Mouse (Mus musculus) heart, embryonic 10.5 days (tissue): ENCODE measurements around the gene Aldh6a1. TPM values are rescaled to one million over a fixed set of nuclear protein-coding genes. Genes with fewer than 3 reads are reported as not detected.
A peak's percentile ranks its signal among the peaks of the same experiment; 100 is the strongest.

Source experiments
- DNase-seq: peaks from one replicate; pipeline ENCODE4 v3.0.0-alpha.2; 2017; ENCODE audit warnings: low spot score
- H3K27ac ChIP-seq: fragments of 300-500 bp; sonication (generic); 2 replicates; pipeline ENCODE4 v1.5.1; 2016; ENCODE audit warnings: mild to moderate bottlenecking
- H3K27me3 ChIP-seq: fragments of 300-500 bp; sonication (generic); 2 replicates; pipeline ENCODE4 v1.6.1; 2016; ENCODE audit warnings: mild to moderate bottlenecking; ENCODE audit not compliant: poor library complexity, insufficient read depth, severe bottlenecking
- H3K36me3 ChIP-seq: fragments of 300-500 bp; sonication (generic); 2 replicates; pipeline ENCODE4 v1.6.1; 2016; ENCODE audit warnings: mild to moderate bottlenecking, moderate library complexity
- H3K4me1 ChIP-seq: fragments of 300-500 bp; sonication (generic); 2 replicates; pipeline ENCODE4 v1.6.1; 2016; ENCODE audit warnings: mild to moderate bottlenecking
- H3K4me3 ChIP-seq: fragments of 300-500 bp; sonication (generic); 2 replicates; pipeline ENCODE4 v1.5.1; 2016; ENCODE audit warnings: mild to moderate bottlenecking, moderate library complexity
- H3K9me3 ChIP-seq: fragments of 300-500 bp; sonication (generic); 2 replicates; pipeline ENCODE4 v1.6.1; 2016; ENCODE audit warnings: mild to moderate bottlenecking, moderate library complexity
- WGBS: fragments of 180-500 bp; shearing (Covaris S2); methylation state at CpG from one replicate; pipeline ENCODE4 v1.1.7; 2016; 5-methylcytosine and 5-hydroxymethylcytosine counted together
- polyA plus RNA-seq: library from polyadenylated mRNA; unstranded; fragments of >200 nt; fragmentation: Nextera tagmentation; extraction: Ambion mirVana; gene quantifications from 2 replicates; pipeline ENCODE4 v1.2.1, GENCODE M21; 2016

Aldh6a1 gene
- polyA plus RNA-seq, 1 experiment from 2014 or later: 23.8 TPM

DNA sequence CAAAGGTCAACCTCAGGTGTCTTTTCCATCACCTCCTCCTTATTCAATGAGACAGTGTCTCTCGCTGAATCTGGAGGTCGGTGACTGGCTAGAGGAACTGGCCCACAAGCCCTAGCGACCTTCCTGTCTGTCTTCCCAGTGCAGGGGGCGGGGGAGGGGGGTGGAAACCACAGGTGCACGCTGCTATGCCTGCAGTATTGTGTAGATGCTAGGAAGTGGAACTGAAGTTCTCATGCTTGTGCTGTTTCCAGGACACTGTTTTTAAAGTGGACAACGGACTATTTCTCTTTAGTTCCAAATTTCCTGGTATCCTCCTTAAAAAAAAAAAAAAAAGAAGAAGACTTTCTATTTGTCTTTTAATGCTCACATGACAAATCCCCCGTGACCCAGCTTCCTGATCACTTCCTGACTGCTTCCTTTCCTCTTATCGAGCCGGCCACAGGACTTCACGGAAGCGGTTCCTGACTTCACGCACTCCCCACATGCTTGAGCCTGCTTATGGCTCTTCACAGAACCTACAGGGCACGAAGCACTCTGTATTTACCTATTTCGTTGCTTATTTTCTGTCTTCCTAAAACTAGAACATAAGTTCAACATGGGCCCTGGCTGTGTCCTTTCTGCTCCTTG is 61.9 kb downstream of the Aldh6a1 start:
- Histone ChIP-seq H3K27ac (no peak overlapping the region), H3K36me3 (peaks cover 9% of the 10 kb centered on the region), H3K4me1 (peaks cover 32% of the 10 kb centered on the region), H3K4me3 (no peak overlapping the region), H3K9me3 (no peaks in the 10 kb centered on the region), H3K27me3 (no peaks in the 10 kb centered on the region)
- 66% methylated on average over 14 of the region's 14 CpGs for WGBS
- DNase-seq: no peak

DNA sequence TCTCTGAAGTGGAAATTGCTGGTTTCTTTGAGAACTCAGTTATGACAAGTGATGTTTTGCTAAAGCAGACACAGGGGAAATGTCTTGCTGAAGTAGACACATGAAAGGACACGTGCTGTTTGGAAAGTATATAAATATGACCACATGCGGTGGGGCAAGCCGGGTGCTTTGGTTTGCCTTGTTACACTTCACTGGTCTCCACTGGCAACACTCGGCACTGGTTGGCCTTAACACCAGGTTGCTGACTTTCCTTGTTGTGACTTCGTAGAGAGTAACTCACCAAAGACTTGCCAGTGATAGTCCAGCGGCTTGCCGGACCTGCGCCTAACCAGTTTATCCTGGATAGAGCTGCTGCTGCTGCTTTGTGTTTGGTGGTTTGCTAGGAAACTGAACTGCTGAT is 62.7 kb downstream of the Aldh6a1 start:
- H3K27ac ChIP-seq: no peak overlapping the region
- no peaks in the 10 kb centered on the region for H3K27me3 ChIP-seq
- peaks cover 5% of the 10 kb centered on the region; the same call in 1 of the 2 replicates for H3K36me3 ChIP-seq
- no peaks in the 10 kb centered on the region for H3K9me3 ChIP-seq
- DNase-seq: no peak
- H3K4me3 ChIP-seq: no peak overlapping the region
- 84% methylated on average over 8 of the region's 8 CpGs for WGBS
- H3K4me1 ChIP-seq: peaks cover 36% of the 10 kb centered on the region

DNA sequence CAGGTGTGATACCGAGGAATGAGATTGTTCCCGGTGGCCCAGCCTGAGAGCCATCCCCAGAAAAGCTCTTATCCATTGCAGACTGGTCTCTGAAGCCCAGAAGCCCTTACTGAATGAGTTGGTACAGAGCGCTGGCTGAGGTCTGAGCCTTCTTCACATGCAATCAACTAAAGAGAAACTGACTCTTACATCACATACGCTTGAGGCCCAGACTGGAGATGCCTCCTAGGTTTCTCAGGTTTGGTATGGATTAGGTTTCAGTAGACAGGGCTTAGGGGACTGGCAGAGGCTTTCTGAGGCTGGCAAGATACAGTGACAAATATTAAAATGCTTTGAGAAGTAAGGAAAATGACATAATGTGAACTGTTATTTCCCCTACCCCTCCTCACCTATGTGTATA is 65.4 kb downstream of the Aldh6a1 start:
- H3K4me1 ChIP-seq: peaks cover 45% of the 10 kb centered on the region
- no peak overlapping the region for H3K4me3 ChIP-seq
- peak overlapping the region; percentile 54; the same call in 1 of the 2 replicates for H3K27ac ChIP-seq
- no peak for DNase-seq
- H3K36me3 ChIP-seq: 0 out of 2 replicates have a peak, but pooled peaks cover 3% of the 10 kb centered on the region
- H3K9me3 ChIP-seq: no peaks in the 10 kb centered on the region
- WGBS: 87% methylated on average over 4 of the region's 4 CpGs
- no peaks in the 10 kb centered on the region for H3K27me3 ChIP-seq

DNA sequence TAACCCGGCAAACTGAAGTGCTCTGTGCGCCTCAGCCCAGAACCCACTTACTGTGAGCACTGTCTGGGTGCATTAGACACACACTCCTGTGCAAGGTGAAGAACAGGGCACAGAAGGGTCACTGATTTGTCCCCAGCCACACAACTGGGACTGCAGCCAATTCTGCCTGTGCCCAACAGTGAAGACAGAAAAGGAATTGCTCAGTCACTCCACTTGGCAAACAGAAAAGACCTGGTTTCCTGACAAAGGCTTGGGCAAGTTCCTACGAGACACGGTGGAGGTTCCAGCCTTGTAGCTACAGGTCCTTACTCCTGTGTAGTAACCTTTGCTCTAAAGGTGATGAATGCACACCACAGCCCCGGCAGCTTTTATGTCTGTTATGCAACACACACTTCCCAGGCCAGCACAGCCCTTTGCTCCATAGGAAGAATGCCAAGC is 66.1 kb downstream of the Aldh6a1 start:
- Histone ChIP-seq H3K4me3 (no peak overlapping the region), H3K9me3 (no peaks in the 10 kb centered on the region), H3K27ac (peak overlapping the region; percentile 54; the same call in 1 of the 2 replicates), H3K4me1 (peaks cover 45% of the 10 kb centered on the region), H3K36me3 (0 out of 2 replicates have a peak, but pooled peaks cover 4% of the 10 kb centered on the region), H3K27me3 (no peaks in the 10 kb centered on the region)
- 51% methylated on average over 5 of the region's 5 CpGs for WGBS
- no peak for DNase-seq

DNA sequence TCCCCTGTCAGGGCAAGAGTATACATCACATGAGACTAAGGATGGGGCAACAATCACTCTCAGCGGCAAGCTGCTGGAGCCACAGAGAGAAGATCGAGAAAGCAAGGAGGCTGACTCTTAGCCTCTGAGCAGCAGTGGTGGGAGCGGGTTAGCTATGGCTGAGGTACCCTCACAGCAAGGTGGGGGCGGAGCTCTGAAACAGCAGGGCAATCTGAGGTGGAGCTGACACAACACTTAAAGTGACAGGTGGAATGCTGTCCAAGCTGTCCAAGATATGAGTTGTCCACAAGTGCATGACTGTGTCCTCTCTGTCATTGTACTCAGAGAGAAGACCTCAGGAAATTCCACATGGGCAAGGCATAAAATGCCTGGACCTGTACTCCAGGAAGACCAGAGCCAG is 68.4 kb downstream of the Aldh6a1 start:
- Histone ChIP-seq H3K4me1 (peaks cover 40% of the 10 kb centered on the region), H3K4me3 (peak overlapping the region; percentile 40), H3K9me3 (no peaks in the 10 kb centered on the region), H3K27me3 (no peaks in the 10 kb centered on the region), H3K36me3 (peaks cover 24% of the 10 kb centered on the region; the same call in 1 of the 2 replicates), H3K27ac (peak overlapping the region; percentile 79)
- DNase-seq: peak; percentile 89
- WGBS: 51% methylated on average over 4 of the region's 4 CpGs

Other genes starting within 250 kb of the Aldh6a1 start
- 8.0 and 10.5 TPM in 2 replicates for gene Elmsan1, start 232.1 kb downstream of the Aldh6a1 start, polyA plus RNA-seq
- gene Ptgr2, start 165.8 kb downstream of the Aldh6a1 start, polyA plus RNA-seq: 52.7 and 79.6 TPM in 2 replicates
- gene Zfp410, start 134.2 kb downstream of the Aldh6a1 start, polyA plus RNA-seq: 67.0 and 77.1 TPM in 2 replicates
- gene Coq6, start 89.3 kb downstream of the Aldh6a1 start, polyA plus RNA-seq: 53.7 and 74.2 TPM in 2 replicates
- 4.4 and 4.7 TPM in 2 replicates for gene Fam161b, start 89.2 kb downstream of the Aldh6a1 start, polyA plus RNA-seq
- gene Entpd5, start 42.0 kb downstream of the Aldh6a1 start, polyA plus RNA-seq: 20.0 and 23.4 TPM in 2 replicates
- 0.57 and 1.1 TPM in 2 replicates for gene Bbof1, start 41.9 kb downstream of the Aldh6a1 start, polyA plus RNA-seq
- gene Rnf113a2, start 33.8 kb downstream of the Aldh6a1 start, polyA plus RNA-seq: 20.0 and 22.0 TPM in 2 replicates
- gene Lin52, start 418 bp upstream of the Aldh6a1 start, polyA plus RNA-seq: 17.7 and 20.5 TPM in 2 replicates
- gene Vsx2, start 118.8 kb upstream of the Aldh6a1 start, polyA plus RNA-seq: not detected in 2 replicates
- gene Abcd4, start 166.4 kb upstream of the Aldh6a1 start, polyA plus RNA-seq: 13.1 and 13.8 TPM in 2 replicates
- gene Vrtn, start 190.0 kb upstream of the Aldh6a1 start, polyA plus RNA-seq: not detected in 2 replicates
- gene Syndig1l, start 247.8 kb upstream of the Aldh6a1 start, polyA plus RNA-seq: 0.05 and 0.15 TPM in 2 replicates